Mouse (Mus musculus) kidney, adult 11 months (tissue): ENCODE measurements at regions not wholly inside any gene's neighbourhood (a gene's known extent, or its start where the extent isn't known, plus 50 kb on each side); places are given as distances from the start of the nearest gene placed in this dataset.

Experiments
- DNase-seq: peaks from one replicate; pipeline ENCODE4 v3.0.0; 2022

DNA sequence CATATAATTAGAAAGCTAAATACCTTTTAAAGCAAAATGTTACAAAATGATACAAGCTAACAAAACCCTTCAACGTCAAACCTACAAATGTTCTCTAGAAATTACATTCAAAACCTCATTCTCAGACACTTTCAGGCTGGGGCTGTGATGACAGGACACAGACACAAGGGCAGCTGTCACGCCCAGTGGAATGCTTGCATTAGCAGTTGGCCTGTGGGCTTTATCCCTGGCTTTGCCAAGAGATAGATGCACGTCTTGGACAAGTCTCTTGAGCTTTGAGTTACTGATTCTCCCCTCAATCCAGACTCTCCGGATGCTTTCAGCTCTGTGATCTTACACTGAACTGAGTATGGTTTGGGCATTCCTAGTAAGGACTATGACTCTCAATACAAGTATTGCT, 196.1 kb upstream of the Jade1 start:
- DNase-seq, result no peak

DNA sequence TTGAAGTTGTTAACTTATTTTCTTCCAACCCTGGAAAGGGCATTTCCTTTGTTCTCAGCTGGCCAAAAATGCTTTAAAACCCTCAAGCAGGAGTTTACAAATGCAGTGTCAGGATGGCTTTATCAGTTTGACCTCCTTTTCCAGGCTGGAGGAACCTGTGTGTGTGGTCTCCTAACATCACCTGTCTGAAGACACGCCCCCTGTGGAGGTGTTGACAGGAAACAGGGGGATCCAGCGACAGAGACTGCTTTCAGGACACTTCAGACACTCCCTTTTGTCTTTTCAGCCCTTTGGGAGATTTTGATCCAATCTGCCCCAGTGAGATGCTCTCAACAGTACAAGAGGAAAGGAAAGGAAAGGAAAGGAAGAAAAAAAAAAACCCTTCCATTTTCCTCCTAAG, 202.5 kb upstream of the Jade1 start:
- DNase-seq, result no peak

DNA sequence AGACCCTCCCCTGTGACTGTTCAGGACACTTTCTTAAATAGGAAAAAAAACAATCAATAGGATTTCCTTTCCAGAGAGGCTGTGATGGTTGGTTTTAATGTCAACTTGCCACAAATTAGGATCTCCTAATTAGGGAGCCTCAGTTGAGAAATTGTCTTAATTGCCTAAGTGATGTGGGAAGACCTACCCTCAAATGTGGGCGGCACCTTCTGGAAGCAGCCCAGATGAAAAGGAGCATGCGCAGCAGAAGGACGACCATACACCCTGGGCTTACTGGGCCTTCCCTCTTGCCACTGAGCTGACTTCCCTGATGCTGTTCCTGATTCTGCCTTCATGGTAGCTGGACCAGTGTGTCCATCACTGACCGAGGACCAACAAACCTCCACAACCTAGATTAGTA, 203.7 kb upstream of the Jade1 start:
- DNase-seq, result no peak

DNA sequence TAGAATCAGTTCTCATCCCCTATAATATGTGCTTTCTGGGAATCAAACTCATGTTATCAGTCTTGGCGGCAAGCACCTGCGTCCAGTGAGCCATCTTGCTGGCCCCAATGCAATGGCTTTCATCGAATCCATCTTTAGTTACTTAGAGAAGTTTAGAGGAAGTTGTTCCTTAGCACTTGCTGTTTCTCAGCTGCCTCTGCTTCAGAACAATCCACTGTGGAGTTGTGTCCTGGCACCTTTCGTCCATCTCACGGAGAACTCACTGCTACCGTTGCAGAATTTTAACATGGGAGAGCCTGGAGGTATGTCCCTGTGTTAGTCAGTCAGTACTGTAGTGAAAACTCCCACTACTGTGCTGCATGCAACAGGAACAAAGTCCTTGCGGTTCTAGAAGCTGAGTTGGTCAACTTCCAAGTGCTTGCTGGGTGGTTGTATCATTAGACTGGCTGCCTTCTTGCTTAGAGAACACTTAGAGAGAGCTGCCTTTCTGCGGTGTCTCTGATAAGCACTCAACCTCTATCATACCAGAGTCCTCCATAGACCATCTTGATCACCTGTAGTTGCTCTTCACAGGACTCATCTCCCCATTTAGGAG, 204.3 kb upstream of the Jade1 start:
- peak; percentile 55 for DNase-seq

DNA sequence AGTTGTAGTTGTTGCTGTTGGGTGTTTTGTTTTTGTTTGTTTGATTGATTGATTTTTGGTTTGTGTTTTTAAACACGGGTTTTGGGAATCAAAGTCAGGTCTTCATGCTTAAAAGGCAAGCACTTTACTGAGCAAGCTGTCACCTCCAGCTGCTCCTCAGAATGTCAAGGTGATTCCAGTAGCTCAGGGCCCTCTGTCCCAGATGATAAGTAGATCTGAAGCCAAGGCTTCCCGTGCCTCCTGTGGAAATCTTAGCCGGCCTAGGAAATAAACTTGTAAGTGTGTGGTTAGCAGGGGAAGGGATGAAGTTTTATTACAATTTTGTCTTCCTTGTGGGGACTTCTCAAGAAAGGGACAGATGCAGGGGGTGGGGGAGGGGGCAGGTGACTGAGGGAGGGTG, 205.2 kb upstream of the Jade1 start:
- no peak for DNase-seq

DNA sequence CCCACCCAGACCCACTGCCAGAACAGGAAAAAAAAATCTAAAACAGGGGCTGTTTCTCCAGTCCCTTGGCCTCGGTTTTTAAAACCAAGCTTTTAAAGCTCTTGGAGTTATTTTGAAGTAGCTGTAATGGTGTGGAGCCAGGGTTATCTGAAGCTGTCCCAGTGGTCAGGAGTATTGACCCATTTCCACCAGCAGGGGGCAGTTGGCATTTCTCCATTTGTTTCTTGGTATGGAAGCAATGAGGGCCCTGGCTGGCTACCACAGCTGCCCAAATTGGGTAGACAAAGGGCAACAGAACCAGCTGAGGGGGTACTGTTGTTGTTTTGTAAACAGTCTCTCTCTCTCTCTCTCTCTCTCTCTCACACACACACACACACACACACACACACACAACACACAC, 206.7 kb upstream of the Jade1 start:
- peak; percentile 46 for DNase-seq

DNA sequence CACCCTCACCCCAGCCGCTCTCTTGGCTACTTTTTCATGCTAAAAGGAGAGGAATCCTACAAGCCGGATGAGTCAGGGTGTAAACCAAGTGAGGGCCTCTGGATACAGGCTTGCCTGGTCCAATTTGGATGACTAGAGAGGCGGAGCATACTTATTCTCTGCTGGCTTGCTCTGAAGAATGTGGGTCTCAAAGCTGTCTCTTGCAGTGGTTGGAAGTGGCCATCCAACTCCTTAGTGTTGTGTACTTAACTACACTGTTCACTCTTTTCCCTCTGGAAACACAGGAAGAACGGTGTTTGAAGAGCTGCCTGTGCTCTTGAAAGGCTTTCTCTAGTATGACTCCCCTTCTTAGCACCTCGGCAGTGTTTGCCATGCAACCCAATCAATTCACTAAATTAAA, 208.7 kb upstream of the Jade1 start:
- no peak for DNase-seq

DNA sequence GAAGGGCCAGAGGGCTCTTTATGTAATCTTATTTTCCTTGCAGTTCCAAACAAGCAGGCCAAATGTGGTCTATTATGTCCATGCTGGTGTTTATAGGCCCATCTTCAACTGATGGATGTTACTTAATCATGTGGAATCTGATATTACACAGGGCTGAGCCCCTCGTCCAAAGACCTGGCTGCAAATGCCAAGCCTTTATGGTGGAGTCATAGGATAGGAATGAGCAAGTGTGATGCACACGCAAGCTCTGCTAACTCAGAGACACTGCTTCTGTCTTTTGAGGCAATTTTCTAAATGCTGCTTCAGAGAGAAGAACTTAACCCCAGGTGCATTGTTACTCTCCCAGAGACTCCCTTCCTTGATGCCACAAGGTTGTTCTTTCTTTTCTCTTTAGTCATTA, 212.1 kb upstream of the Jade1 start:
- DNase-seq, result no peak

DNA sequence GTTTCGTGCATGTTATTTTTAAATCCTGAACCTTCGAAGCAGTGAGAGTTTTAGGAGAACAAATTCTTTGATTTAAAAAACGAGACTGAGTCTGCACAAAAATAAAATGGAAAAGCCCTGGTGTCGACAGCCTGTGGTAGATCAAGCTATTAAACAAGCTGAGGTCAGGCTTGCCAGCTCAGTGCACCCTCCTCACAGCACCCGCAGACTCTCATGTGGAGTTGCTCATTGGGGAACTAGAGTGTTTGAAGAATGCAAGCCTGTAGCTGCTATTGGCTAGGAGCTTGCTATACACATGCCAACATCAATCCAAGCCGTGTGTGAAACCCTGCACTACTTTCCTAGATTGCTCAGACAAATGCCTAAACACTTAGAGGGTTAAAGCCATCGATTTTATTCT, 223.1 kb upstream of the Jade1 start:
- no peak for DNase-seq

DNA sequence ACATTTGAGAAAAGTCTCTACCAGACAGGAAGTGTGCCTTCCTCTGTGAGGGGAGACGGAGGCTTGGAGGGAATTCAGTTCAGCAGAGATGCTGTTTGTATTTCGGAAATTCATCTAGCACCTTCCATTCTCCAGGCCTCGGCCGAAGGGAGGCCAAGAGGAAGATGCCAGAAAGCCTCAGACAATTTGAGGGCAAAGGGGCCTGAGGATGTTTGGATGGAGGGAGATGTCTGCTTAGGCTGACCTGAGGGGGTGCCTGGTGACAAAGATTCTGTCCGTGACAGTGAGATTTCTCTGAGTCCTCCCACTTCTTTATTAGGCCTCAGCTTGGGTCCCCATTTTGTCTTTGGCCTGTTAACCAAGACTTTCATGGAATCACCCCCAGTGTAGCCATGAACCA, 225.2 kb upstream of the Jade1 start:
- no peak for DNase-seq

DNA sequence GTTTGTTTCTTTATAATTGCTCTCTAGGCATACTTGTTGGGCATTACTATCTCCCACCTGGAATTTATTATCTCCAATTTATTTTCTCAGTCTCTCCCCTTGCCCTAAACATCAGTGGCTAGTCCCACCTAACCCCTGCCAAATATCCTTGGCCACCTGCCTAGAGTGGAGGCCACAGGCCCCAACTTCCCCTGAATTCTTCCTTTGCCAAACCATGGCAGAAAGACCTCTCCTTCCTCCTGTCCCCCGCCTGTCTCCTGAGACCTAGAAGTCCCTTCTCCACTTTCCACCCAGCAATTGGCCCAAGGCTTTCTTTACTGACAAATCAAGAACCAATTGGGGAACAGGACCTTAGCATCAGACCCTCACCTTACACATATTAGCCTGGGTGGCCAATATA, 226.7 kb upstream of the Jade1 start:
- DNase-seq, result no peak

DNA sequence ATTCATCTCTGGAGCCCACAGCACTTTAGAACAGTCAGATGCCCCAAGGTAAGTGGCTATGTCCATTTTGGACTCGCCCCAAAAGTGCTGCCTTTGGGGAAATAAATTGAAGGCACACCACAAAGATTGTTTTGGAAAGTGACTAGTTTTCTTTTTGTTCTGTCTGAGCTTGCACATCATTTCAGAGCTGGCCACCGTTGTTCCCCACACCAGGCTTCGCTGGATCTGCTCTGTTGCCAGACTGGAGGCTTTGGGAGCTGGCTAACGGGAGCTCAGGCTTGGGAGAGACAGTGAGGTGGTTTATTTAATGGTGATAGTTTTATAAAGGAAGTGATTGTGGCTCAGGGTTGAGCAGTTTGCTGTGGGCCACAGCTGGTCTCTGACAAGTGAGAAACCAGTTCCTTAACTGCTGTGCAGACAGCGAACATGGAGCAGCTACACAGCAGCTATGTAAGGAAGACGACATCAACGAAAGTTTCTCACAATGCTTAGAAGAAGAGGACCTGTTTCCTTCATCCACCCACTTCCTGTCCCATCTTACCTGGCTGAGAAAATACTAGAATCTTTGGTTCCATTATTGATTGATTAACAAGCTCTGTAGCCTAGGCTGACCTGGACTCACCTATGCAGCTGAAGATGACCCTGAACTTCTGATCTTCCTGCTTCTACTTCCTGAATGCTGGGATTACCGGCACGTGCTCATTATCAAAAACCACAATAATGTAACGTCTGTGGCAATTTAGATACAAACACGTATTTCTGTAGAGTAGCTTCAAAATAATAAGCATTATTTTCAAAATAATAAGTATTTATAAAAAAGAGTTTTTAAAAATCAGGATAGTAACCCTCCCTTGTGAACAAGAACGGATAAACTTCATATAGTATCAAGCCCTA, 229.1 kb upstream of the Jade1 start:
- no peak for DNase-seq

DNA sequence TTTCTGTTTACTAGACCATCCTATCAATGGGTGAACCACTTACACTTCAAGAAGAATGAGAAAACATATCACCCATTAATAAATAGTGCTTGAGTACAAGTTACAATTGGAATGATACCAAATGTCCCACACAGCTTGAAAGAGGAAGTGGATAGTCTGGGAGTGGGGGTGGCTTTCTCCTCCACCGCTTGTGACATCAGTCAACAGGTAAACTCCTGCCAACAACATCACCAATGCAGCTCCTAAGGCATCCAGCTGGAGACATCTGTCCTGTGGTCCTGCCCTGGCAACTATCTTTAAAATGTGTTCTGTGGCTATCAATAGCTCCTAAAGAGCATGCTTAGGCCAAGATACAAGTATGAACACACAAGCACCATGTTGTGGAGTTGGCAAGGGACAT, 233.7 kb upstream of the Jade1 start:
- no peak for DNase-seq

DNA sequence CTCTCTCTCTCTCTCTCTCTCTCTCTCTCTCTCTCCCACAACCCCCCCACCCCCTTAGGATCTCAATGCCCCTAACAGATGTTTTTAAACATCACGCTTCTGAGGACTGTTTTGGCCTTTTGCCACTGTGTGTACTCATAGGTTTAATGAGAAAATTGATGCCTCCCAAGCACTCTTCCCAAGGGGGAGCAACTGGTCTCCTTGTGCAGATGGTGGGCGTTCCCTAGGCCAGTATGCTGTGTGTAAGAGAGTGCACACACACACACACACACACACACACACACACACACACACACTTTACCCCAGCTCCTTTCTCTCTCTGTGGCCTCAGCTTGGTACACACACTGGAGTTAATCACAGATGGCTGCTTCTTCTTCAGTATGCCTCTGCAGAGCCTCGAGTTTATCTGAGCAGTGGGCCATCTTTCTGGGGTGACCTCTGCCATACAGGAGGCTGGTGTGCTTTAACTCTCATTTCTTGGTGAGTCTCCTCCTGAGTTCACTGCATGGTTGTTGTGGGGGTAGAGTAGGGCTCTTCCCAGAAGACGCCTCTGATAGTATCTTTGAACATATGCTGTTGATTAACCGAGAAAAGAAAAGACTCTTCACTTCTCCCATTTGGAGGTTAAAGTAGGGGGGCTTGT, 236.2 kb upstream of the Jade1 start:
- DNase-seq, result no peak

DNA sequence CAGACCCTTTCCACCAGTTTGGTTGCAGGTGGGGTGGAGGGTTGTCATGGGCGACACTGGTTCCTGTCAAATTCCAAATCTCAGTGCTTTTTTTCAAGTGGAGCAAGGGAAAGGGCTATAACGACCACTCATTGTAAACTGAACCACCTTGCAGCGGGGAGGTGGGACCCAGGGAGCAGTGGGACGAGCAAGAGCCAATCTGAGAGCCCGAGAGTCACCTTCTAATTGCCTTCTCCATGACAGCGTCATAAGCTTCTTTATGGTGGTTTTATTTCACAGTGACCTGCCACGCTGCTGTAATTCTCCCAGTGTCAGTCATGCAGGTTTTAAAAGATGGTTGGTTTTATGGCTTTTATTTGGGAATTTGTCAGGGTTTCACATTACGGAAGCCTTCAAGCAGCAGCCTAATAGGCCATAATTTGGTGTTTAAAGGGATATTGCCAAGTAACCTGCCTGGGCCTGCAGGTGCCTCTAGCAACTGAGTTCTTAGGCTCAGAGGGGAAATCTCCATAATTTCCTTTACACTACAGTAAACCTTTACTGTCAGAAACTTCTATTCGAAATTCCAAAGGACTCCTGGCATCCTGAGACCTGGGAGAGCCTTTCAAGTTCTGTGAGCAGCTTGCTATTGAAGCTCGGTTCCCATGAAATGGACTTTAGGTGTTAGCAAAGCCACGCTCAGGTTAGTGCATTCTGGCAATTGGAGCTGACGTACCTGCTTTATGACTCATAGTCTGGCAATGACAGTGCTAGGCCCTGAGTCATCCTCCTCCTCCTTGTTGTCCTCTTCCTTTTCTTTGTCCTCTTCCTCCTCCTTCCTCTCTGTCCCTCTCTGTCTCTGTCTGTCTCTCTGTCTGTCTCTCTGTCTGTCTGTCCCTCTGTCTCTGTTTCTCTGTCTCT, 235.6 kb upstream of the Pgrmc2 start:
- no peak for DNase-seq

DNA sequence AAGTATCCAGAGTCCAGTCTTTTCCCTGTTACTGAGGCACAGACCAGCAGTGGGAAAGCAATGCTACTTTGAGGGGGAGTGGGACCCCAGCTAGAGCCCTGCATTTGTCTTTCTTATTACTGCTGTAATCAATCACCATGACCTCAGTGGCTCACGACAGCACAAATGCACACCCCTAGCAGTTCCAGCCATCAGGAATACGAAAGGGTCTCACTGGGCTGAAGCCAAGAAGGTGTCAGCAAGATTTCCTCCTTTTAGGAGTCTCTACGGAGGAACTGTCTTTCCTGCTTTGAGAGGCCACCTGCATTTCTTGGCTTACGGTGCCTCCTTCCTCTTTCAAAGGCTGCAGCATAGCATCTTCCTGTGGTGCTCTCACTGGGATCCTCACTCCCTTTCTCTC, 234.3 kb upstream of the Pgrmc2 start:
- DNase-seq, result no peak

DNA sequence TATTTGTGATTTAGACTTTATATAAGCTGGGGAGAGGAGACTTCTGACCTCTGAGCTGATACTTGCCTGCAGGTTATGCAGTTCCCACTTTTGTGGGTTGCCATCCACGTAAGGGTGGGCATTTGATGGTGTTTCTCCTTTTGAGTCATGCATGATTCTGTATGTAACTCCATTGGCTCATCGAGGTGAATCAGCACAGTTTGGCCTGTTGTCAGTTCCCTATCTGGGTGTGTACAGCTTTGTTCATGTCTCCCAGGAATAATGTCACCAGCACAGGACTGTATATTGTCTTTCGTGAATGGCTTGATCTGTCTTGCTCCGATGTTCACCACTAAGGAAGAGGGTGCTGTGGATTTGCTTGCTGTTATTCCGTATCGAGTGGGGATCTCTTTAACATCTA, 229.6 kb upstream of the Pgrmc2 start:
- DNase-seq, result no peak

DNA sequence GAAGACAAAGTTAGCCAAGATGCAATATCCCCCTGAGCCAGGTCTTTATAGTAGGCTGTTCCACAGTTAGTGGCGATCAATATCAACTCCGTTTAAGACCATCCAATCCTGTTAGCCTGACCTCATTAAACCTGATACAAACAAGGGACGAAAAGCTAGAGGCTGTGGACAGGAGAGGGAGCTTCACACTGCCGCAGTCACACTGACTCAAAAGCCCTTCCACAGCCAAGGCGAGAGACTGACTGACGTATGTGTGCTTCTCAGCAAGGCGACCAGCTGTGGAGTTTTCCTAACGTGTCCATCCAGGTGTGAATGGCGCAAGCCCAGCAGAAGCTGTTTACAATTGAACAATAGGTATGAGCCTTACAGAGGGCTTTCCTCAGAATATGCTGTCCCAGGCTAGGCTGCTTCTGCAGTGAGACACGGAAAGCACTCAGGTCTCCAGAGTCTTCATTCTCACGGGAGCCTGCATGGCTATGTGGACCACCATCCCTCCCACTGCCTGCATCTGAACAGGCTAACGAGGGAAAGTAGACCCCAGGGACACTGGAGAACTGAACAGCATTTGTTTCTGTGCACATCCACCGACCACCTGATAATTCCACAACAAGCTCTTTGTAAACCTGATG, 224.7 kb upstream of the Pgrmc2 start:
- DNase-seq, result no peak

DNA sequence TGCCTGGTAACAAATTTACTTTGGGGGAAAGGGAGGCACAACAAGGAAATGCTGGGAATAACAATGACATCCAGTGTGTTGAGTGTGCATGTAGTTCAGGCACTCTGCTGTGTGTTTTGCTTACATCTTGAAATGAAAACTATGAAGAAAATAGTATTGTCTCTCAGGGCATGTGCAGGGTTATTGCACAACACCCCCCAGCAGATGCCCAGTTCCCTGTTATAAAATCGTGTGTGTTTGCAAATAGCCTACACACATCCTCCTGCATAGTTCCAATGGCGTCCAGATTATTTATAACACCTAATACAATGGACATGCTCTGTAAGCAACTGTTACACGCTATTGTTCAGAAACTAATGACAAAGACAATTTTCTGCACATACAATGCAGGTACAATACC, 220.0 kb upstream of the Pgrmc2 start:
- no peak for DNase-seq

DNA sequence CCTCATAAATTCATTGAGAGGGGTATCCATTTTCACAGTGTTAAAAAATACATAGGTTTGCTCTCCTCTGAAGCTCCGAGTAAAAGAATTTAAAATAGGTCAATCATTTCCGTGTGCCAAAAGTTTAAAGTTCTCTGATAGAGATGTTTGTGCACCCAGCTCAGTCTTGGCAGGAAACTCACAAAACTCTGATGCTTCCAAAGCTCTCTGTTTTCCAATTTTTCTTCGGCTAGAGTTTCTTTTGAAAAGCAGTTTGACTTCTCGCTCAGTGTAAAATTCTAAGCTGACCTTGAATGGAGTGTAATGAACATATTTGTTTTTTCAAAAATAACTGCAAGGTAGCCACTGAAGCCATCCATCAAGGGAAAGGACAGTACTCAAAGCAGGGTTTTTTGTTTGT, 215.9 kb upstream of the Pgrmc2 start:
- DNase-seq, result no peak

DNA sequence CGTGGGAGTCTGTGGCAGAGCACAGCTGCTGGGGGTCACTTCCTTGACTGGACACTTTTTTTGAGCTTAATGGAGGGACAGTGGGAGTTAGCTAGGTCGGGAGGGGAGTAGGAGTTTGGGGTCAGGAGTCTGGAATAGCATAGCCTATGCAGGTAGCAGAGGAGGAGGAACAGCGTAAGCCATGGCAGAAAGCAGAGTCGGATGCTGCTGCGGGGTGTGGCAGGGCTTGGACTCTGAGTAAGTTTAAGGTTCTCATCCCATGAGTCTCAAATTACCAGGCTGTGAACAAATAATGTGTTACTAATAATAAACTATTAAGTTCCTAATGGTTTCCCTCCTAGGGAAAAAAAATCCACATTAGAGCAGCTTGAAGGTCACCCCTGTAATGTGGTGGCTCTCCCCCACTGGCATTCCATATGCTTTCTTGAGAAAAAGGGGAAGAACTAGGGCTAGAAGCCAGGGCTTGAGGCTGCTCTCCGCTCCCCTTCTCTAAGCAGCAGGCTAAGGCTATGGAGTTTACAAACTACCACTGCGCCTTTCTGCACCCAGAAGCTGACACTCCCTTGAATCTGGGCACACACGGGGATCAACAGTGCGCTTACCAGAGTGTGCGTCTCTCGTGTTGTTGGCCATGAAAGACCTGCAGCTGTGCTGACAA, 213.4 kb upstream of the Pgrmc2 start:
- DNase-seq, result no peak

DNA sequence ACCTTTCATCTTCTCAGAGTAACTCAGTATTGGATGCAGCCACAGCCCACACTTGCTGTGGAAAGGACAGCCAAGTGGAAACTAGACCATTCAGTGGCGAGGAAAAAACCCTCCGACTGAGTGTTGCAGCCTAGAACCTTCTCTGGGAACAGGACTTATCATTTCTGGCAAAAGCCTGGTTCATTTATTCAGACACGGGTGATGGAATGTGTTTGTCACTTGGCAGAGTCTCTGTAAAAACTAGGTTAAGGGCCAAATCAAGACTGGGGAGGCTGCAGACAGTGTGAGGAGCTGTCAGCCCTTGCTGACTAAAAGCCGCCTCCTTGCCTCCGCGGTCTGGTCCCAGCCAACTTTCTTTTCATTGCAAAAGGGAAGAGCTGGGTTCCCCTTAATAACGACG, 212.3 kb upstream of the Pgrmc2 start:
- peak; percentile 24 for DNase-seq
